Mouse (Mus musculus) limb, embryonic 13.5 days (tissue): ENCODE data around the gene Pim3. TPM values are rescaled to one million over a fixed set of nuclear protein-coding genes. Genes with fewer than 3 reads are reported as not detected.

Experiments used
- ATAC-seq: fragments of 200-750 bp; cut with Nextera tagmentation; 2 replicates; pipeline ENCODE4 v1.8.0; 2017; ENCODE audit warnings: low read depth, moderate number of reproducible peaks, moderate TSS enrichment; ENCODE audit not compliant: low FRiP score
- H3K27ac ChIP-seq: fragments of 300-500 bp; sonication (generic); 2 replicates; pipeline ENCODE4 v1.5.1; 2015; ENCODE audit warnings: inconsistent platforms, mild to moderate bottlenecking, moderate library complexity
- H3K27me3 ChIP-seq: fragments of 300-500 bp; sonication (generic); 2 replicates; pipeline ENCODE4 v1.6.1; 2015; ENCODE audit warnings: mild to moderate bottlenecking, inconsistent platforms
- H3K36me3 ChIP-seq: fragments of 300-500 bp; sonication (generic); 2 replicates; pipeline ENCODE4 v1.6.1; 2015; ENCODE audit warnings: inconsistent platforms, mild to moderate bottlenecking, moderate library complexity
- H3K4me1 ChIP-seq: fragments of 300-500 bp; sonication (generic); 2 replicates; pipeline ENCODE4 v1.6.1; 2015; ENCODE audit warnings: inconsistent platforms
- H3K4me2 ChIP-seq: fragments of 300-500 bp; sonication (generic); replicated peaks from 2 replicates; pipeline ENCODE4 v1.6.1; 2015; ENCODE audit warnings: inconsistent platforms, mild to moderate bottlenecking, moderate library complexity
- H3K4me3 ChIP-seq: fragments of 300-500 bp; sonication (generic); 2 replicates; pipeline ENCODE4 v1.5.1; 2015; ENCODE audit warnings: moderate library complexity, mild to moderate bottlenecking, inconsistent platforms
- H3K9ac ChIP-seq: fragments of 300-500 bp; sonication (generic); 2 replicates; pipeline ENCODE4 v1.6.1; 2015; ENCODE audit warnings: mild to moderate bottlenecking, inconsistent platforms
- H3K9me3 ChIP-seq: fragments of 300-500 bp; sonication (generic); 2 replicates; pipeline ENCODE4 v1.6.1; 2016; ENCODE audit warnings: inconsistent platforms
- WGBS: fragments of 180-500 bp; shearing (Covaris S2); methylation state at CpG from one replicate; pipeline ENCODE4 v1.1.7; 2015; 5-methylcytosine and 5-hydroxymethylcytosine counted together
- polyA plus RNA-seq: library from polyadenylated mRNA; unstranded; fragments of >200 nt; fragmentation: Nextera tagmentation; extraction: Ambion mirVana; gene quantifications from 2 replicates; pipeline ENCODE4 v1.2.1, GENCODE M21; 2015

Pim3 gene
- polyA plus RNA-seq, 1 experiment from 2014 or later, result 52.2 TPM

DNA sequence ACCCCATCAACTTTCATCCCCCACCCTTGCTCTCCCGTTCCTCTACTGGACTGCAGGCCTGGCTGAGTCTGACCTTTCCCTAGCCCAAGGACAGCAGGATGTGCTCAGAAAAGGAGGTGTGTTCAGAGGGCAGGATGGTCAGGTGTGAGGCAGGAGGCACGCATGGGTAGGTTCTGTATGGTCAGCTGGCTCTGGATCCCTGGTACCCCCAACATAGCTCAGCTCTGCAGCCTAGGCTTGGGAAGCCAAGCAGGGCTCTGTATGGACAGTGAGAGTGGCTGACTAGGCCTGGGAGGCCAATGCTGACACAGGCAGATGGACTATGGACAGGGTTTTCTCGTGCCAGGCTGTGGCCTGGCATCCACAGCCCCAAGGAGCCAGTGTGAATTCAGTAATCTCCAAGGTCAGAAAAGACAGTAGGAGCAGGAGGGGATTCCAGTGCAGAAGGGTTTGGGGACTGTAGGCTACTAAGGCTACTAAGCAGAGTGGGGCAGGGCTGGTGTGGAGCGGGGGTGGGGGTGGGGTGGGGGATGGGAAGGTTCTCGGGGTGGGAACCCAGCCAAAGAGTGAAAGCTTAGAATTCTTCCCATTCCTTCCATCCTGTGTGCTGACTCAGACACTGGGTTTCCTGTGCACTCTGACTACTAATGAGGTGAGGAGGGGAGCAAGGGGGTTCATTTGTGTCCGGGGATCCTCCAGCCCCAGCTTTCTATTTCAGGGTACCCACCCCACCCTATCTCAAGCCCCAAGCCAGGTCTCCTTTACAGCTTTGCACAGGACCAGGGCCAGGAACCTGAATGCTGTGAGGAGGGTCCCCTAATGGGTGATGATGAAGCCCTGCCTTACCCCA, 7.6 kb upstream of the Pim3 start:
- peaks cover 38% of the 10 kb centered on the region for H3K4me1 ChIP-seq
- no peaks in the 10 kb centered on the region for H3K36me3 ChIP-seq
- no peaks in the 10 kb centered on the region for H3K27me3 ChIP-seq
- no peak overlapping the region; the same call in 1 of the 2 replicates for H3K4me2 ChIP-seq
- no peak overlapping the region for H3K4me3 ChIP-seq
- H3K9ac ChIP-seq, result no peak overlapping the region
- H3K9me3 ChIP-seq, result no peaks in the 10 kb centered on the region
- ATAC-seq, result 0 out of 2 replicates have a peak, but pooled peaks have one; percentile 41
- peak overlapping the region; percentile 69 for H3K27ac ChIP-seq
- 54% methylated on average over 6 of the region's 6 CpGs for WGBS

DNA sequence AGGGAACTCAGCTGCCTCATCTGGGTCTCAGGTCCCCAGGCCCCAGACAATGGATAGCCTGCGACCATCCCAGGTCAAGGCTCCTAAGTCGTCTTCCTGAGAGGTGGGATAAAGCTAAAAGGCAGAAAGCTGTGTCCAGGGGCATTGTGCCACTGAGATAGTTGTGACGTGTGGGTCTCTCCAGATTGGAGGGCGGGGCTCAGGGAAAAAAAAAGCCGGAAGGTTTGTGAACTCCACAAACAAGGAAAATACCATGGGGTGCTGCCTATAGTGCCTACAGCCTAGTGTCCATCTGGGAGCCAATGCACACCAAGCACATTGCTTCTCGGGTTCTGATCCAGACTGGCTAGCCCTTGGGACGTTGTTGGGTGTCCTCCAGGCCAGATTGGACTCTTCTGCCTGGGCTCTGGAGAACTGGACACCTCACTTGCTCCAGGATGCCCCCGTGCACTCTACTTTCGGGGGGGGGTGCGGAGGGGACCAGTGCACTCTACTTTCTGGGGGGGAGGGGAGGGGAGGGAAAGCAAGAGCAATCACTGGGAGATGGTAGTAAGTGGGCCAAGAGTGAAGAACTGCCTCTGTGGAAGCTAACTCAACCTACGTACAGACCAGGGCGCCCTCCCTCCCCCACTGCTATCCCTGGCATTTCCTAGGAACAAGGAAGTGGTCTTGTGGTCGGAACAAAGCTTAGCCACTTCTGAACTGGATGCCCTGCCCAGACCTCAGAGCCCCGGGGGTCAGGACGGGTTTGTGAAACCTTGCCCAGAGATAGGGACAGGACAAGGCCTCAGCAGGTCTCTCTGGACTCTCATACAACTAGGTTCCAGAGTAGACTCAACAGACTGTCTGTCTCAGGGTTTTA, 6.8 kb upstream of the Pim3 start:
- no peak overlapping the region for H3K4me3 ChIP-seq
- ATAC-seq, result no peak
- H3K4me2 ChIP-seq, result no peak overlapping the region; the same call in 1 of the 2 replicates
- H3K36me3 ChIP-seq, result no peaks in the 10 kb centered on the region
- H3K9ac ChIP-seq, result 0 out of 2 replicates have a peak overlapping the region, but pooled peaks have one; percentile 19
- H3K9me3 ChIP-seq, result no peaks in the 10 kb centered on the region
- H3K4me1 ChIP-seq, result peaks cover 32% of the 10 kb centered on the region
- peak overlapping the region; percentile 69 for H3K27ac ChIP-seq
- WGBS, result 76% methylated on average over 15 of the region's 15 CpGs
- no peaks in the 10 kb centered on the region for H3K27me3 ChIP-seq

DNA sequence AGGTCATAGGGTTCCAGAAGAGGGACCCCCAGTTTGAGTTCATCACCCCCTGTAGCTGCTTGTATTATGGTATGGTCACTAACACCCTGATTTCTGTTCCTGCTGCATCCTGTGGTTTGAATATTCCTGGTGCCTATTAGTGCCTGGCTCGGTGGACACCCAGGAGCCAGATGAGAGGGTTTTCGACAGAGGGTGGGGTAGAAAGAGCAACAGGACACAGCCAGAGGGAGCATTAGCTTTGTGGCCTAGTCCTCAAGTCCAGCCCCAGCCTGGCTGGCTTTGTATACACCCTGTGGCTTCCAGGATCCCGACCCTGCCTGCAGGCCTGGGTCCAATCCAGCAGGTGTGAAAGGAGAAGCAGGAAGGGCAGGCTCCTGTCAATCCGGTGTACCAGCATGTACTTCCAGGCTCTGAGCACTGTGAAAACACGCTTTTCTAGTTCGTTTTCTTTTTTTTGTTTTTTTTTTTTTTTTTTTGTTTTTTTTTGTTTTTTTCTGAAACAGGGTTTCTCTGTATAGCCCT, 6.0 kb upstream of the Pim3 start:
- Histone ChIP-seq H3K4me3 (no peak overlapping the region), H3K27ac (no peak overlapping the region; the same call in 1 of the 2 replicates), H3K4me2 (no peak overlapping the region), H3K9me3 (no peaks in the 10 kb centered on the region), H3K9ac (0 out of 2 replicates have a peak overlapping the region, but pooled peaks have one; percentile 19), H3K27me3 (no peaks in the 10 kb centered on the region), H3K36me3 (no peaks in the 10 kb centered on the region), H3K4me1 (peaks cover 27% of the 10 kb centered on the region)
- ATAC-seq, result no peak
- whole genome bisulfite sequencing, result 65% methylated on average over 6 of the region's 6 CpGs

DNA sequence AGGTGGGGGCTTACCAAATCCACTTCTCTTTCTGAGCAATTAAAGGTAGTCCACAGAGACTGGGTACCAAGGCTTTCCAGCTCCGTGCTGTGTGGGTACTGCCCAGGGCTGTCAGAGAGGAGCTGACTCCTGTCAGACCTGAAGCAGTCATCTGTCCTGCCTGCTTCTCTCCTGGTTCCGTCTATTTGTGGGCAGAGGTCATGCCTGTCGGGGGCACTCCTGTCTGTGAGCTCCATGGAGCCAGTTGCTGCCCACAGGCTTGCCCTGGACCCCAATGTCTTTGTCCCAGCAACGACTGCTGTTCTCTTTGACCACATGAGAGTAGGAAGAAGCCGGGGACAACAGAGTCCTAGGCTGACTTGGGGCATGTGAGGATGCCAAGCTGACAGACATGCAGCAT, 5.4 kb upstream of the Pim3 start:
- Histone ChIP-seq H3K9ac (no peak overlapping the region; the same call in 1 of the 2 replicates), H3K36me3 (no peaks in the 10 kb centered on the region), H3K4me3 (no peak overlapping the region), H3K9me3 (no peaks in the 10 kb centered on the region), H3K27ac (no peak overlapping the region), H3K27me3 (no peaks in the 10 kb centered on the region), H3K4me2 (no peak overlapping the region), H3K4me1 (peaks cover 28% of the 10 kb centered on the region)
- 88% methylated on average over 5 of the region's 5 CpGs for WGBS
- no peak for ATAC-seq

DNA sequence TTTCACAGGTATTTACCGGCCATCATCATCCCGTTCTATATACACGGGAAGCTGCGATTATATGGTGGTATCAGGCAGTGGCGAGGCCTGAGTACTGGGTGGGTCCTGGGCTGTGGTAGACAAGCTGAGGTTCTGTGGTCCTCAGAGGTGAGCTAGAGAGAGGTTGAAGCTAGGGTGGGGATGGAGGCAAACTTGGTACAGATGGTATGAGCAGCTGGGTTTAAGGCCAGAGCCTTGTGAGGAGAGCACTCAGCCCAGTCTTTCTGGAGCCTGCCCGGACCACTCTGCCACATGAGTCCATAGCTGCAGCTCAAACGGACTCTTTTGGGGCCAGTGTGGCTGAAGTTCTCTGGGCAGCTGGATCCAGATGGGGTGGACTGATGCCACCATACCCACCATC, 4.6 kb upstream of the Pim3 start:
- H3K4me2 ChIP-seq, result no peak overlapping the region
- H3K4me1 ChIP-seq, result peaks cover 28% of the 10 kb centered on the region
- ATAC-seq, result no peak
- no peaks in the 10 kb centered on the region for H3K36me3 ChIP-seq
- H3K9me3 ChIP-seq, result no peaks in the 10 kb centered on the region
- H3K9ac ChIP-seq, result no peak overlapping the region
- H3K4me3 ChIP-seq, result no peak overlapping the region
- no peak overlapping the region for H3K27ac ChIP-seq
- 89% methylated on average over 7 of the region's 7 CpGs for WGBS
- H3K27me3 ChIP-seq, result no peaks in the 10 kb centered on the region

DNA sequence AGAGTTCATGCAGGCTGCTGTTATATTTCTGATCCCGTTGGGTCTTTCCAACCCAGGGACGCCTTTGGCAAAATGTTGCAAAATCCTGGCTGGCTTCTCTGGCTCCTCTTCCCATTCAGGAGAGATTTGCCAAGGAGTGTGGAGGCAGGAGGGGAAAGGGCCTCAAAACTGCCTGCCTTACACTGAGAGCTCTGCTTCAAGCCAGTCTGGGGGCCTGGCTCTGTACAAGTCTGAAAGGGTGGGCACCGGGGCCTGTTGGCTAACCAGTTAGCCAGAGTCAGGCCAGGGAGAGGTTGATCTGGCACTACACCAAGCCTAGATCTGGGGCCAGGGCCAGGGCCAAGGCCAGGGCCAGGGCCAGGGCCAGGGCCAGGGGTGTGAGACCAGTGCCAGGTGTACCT, 3.8 kb upstream of the Pim3 start:
- H3K27me3 ChIP-seq, result no peaks in the 10 kb centered on the region
- H3K27ac ChIP-seq, result no peak overlapping the region
- H3K4me2 ChIP-seq, result no peak overlapping the region
- no peak for ATAC-seq
- no peaks in the 10 kb centered on the region for H3K36me3 ChIP-seq
- peaks cover 28% of the 10 kb centered on the region for H3K4me1 ChIP-seq
- H3K9me3 ChIP-seq, result no peaks in the 10 kb centered on the region
- H3K9ac ChIP-seq, result no peak overlapping the region
- 90% methylated on average over 3 of the region's 3 CpGs for WGBS
- no peak overlapping the region for H3K4me3 ChIP-seq

DNA sequence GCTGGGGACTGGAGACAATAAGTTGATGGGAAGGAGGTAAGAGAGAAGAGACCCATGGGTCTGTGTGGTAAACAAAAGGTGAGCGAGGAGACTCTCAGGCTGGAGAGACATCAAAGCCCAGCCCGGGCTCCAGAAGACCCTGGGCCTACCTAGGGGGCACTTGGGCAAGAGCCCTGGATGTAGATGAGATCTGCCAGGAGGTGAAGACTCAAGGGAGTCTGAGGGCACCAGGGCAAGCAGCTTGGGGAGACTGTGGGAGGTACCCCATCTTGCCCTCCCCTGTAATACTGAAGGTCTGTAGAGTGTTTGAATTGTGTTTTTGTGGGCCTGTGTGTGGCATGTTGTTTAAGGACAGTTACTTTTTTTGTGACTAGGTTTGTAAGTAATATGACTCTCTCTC, 3.3 kb upstream of the Pim3 start:
- no peak overlapping the region for H3K4me3 ChIP-seq
- WGBS, result 76% methylated on average over 2 of the region's 2 CpGs
- H3K9ac ChIP-seq, result 0 out of 2 replicates have a peak overlapping the region, but pooled peaks have one; percentile 2
- no peaks in the 10 kb centered on the region for H3K27me3 ChIP-seq
- peaks cover 28% of the 10 kb centered on the region for H3K4me1 ChIP-seq
- H3K9me3 ChIP-seq, result no peaks in the 10 kb centered on the region
- ATAC-seq, result no peak
- H3K4me2 ChIP-seq, result no peak overlapping the region
- H3K27ac ChIP-seq, result no peak overlapping the region
- H3K36me3 ChIP-seq, result no peaks in the 10 kb centered on the region

DNA sequence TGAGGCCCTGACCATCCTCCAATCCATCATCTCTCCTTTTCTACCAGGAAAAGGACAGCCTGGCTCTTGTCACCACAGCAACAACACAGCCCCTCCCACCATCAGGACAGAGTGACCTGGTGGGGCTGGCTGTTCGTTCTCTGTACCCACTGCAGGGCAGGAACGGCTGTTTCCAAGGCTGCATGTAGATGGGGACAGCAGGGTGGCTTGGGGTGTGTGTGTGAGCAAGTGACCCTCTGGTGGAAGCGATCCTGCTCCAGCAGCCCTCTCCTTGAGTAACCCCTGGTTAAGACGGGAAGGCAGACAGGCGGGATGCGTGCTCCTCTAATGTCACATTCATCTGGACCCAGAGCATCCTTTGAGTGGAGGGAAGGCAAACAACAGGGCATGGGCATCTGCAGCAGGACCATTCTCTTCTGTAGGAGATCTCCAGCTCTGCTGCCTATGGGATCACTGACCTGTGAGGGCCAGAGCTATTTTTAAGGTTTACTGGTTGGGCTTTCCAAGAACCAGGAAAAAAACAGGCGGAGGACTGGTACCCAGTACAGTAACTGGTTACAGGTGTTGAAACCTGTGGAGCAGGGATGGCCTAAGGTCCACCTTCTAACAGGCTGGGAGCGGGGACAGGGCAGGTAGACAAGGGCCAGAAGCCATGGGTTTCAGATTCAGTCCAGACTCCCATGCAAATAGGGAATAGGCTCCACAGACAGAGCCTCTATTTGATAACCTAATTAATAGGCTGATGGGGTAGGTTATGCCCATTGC, 2.6 kb upstream of the Pim3 start:
- peaks cover 29% of the 10 kb centered on the region for H3K4me1 ChIP-seq
- H3K27me3 ChIP-seq, result no peaks in the 10 kb centered on the region
- no peak overlapping the region for H3K4me3 ChIP-seq
- H3K9me3 ChIP-seq, result no peaks in the 10 kb centered on the region
- 64% methylated on average over 8 of the region's 8 CpGs for WGBS
- no peak overlapping the region for H3K4me2 ChIP-seq
- peaks cover 3% of the 10 kb centered on the region for H3K36me3 ChIP-seq
- no peak overlapping the region for H3K27ac ChIP-seq
- no peak for ATAC-seq
- H3K9ac ChIP-seq, result no peak overlapping the region

DNA sequence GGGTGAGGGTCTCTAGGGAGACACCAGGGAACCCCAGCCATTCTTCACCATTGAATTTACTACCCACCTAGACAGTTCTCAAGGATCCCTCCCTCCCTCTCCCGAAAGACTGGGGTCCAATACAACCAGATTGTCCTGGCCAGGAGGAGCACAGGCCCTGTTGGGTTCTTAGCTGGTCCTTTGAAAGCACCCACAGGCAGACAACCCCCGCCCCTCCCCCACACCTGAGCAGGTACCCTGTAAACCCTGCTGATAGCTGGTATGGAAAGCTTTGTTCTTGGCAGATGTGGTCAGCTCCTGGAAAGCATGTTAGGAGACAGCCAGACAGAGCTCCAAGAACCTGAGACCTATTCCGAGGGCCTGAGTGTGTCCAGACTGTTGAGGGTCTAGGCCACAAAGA, 1.2 kb upstream of the Pim3 start:
- no peak overlapping the region for H3K9ac ChIP-seq
- H3K36me3 ChIP-seq, result peaks cover 17% of the 10 kb centered on the region
- H3K27me3 ChIP-seq, result no peaks in the 10 kb centered on the region
- no peak overlapping the region for H3K4me2 ChIP-seq
- WGBS, result 86% methylated on average over 3 of the region's 3 CpGs
- H3K27ac ChIP-seq, result no peak overlapping the region
- H3K9me3 ChIP-seq, result no peaks in the 10 kb centered on the region
- peaks cover 29% of the 10 kb centered on the region for H3K4me1 ChIP-seq
- ATAC-seq, result no peak
- H3K4me3 ChIP-seq, result no peak overlapping the region

DNA sequence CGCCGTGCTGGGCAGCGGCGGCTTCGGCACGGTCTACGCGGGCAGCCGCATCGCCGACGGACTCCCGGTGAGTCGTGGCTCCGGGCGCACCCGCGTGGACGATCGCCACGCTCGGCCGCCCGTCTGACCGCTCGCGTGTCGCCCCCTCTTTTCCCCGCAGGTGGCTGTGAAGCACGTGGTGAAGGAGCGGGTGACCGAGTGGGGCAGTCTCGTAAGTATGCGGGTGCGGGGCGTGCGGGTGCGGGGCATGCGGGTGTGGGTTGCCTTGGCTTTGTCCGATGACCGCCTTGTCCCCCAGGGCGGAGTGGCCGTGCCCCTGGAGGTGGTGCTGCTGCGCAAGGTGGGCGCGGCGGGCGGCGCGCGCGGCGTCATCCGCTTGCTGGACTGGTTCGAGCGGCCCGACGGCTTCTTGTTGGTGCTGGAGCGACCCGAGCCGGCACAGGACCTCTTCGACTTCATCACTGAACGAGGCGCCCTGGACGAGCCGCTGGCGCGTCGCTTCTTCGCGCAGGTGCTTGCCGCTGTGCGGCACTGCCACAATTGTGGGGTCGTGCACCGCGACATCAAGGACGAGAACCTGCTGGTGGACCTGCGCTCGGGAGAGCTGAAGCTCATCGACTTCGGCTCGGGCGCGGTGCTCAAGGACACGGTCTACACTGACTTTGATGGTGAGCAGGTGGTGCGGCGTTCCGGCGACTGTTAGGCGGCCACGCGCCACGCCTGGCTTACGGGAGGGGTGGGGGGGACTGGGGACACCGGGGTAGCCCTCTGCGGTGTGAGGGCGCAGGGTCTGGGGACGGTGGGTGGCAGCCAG, 1.1 kb downstream of the Pim3 start:
- H3K27me3 ChIP-seq, result no peaks in the 10 kb centered on the region
- H3K36me3 ChIP-seq, result peaks cover 32% of the 10 kb centered on the region
- H3K27ac ChIP-seq, result peak overlapping the region; percentile 94
- peak overlapping the region; percentile 85 for H3K4me3 ChIP-seq
- H3K4me2 ChIP-seq, result peak overlapping the region; percentile 95
- peak overlapping the region; percentile 87 for H3K9ac ChIP-seq
- peak; percentile 10 for ATAC-seq
- H3K9me3 ChIP-seq, result no peaks in the 10 kb centered on the region
- H3K4me1 ChIP-seq, result peaks cover 50% of the 10 kb centered on the region
- under 1% methylated on average over 95 of the region's 98 CpGs for WGBS

DNA sequence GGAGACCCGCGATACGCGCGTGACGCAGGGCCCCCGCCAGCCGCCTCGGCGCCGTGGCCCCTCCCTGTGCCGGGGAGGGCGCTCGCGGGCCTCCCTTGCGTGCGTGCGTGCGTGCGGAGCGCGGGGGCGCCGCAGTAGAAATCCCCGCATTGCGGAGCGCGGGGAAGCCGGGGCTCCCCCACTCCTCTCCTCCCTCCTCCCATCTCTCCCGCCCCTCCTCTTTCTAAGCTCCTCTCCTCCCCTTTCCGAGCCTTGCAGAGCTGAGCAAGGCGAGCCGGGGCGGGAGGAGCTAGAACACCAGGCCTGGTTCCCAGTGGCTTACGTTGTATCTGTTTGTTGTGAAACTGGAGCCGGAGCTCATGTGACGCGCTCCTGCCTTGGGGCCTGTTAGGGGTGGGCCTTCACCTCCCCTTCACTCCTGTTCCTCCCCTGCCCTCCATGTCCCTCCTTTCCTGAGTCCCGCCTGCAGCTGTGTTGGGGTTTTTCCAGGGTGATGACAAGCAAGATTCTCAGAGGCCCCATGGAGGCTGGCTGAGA, 1.8 kb downstream of the Pim3 start:
- peak overlapping the region; percentile 95 for H3K4me2 ChIP-seq
- peak overlapping the region; percentile 85 for H3K4me3 ChIP-seq
- peak; percentile 89 for ATAC-seq
- H3K27ac ChIP-seq, result peak overlapping the region; percentile 94
- H3K27me3 ChIP-seq, result no peaks in the 10 kb centered on the region
- peaks cover 53% of the 10 kb centered on the region for H3K4me1 ChIP-seq
- no peaks in the 10 kb centered on the region for H3K9me3 ChIP-seq
- peaks cover 32% of the 10 kb centered on the region for H3K36me3 ChIP-seq
- WGBS, result under 1% methylated on average over 32 of the region's 39 CpGs
- H3K9ac ChIP-seq, result peak overlapping the region; percentile 87
